Mouse (Mus musculus): ENCODE measurements around the gene Chmp2a.
A peak's percentile ranks its signal among the peaks of the same experiment; 100 is the strongest.
"Not testable (repeated sequence)": the region's sequence is repeated elsewhere in the genome, so short reads cannot be mapped to it uniquely, and the experiment has no call there.

The Chmp2a gene

DNA sequence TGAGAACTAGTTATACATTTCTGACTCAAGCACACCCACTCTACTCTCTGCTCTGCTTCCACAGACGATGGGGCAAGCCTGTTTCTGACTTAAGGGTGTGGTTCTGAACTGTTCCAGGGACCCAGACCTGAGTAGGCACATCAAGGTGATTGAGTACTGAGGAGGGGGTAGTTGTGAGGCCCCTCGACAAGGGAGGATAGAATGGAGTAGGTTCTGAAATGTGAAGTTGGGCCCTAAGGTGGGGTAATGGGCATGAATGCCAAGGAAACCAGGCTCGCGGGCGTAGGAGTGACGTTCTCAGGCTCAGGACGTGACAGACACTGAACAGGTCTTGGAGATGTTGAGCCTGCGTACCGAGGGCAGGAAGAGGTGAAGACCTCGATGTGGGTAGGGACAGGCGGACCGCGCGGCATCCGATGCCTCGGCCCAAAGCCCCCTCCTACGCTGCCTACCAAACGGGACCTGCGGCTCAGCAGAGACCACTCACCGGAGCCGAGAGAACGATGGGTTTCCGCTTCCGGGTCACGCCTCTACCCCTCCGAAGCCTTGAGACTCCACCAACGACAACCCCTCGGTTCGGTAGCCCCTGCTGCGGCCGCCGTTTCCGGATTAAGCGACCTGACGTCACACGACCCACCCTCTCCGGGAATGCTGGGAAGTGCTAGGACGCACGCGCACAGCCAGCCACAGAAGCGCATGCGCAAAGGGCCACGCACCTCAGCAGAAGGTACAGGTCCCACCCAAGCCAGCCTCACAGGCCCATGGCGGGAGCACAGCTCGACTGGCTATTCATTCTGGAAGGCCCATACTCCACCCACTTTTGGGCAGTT is at the start of gene Chmp2a:
Chmp2a (minus strand) TSS at position 660 of the 830 bp plus-strand sequence.
- peak; percentile 99 for DNase-seq

DNA sequence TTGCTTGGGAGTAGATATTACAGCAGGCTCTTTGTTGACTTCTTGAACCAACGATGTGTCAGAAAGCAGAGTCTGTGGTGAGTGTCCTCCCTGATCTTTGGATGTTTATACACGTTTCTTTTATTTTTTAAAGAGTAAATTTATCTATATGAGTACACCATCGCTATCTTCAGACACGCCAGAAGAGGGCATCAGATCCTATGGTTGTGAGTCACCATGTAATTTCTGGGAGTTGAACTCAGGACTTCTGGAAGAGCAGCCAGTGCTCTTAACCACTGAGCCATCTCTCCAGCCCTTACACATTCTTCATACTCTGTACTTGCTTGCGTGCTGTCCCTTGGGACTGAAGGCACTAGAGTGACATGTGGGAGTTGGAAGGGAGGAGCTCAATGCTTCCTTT is 37.7 kb upstream of the Chmp2a start:
- no peak for DNase-seq

DNA sequence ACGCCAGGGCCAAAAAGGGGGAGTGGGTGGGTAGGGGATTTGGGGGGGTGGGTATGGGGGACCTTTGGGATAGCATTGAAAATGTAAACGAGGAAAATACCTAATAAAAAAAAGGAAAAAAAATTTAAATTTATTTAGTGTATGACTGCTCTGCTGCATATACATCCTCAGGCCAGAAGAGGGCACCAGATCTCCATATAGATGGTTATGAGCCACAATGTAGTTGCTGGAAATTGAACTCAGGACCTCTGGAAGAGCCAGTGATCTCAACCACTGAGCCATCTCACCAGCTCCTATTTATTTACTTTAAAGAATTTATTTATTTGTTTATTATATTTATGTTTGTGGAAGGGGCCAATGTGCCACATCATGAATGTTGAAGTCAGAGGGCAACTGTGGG is 28.8 kb upstream of the Chmp2a start:
- DNase-seq: not testable (repeated sequence)

DNA sequence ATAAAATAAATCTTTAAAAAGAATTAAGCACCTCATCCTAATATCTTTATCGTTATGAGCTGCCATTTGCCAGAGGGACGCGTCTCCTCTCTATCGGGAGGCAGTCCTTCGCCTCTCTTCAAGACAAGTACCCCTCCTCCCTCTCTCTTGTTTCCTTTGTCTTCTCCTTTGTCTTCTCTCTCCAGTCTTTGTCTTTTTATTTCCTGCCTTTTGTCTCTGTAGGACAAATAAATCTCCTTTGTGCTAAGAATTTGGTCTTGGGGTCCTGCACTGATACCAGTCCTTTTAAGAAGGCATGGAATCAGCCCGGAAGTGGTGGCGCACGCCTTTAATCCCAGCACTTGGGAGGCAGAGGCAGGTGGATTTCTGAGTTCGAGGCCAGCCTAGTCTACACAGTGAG is 24.9 kb upstream of the Chmp2a start:
- no peak for DNase-seq

DNA sequence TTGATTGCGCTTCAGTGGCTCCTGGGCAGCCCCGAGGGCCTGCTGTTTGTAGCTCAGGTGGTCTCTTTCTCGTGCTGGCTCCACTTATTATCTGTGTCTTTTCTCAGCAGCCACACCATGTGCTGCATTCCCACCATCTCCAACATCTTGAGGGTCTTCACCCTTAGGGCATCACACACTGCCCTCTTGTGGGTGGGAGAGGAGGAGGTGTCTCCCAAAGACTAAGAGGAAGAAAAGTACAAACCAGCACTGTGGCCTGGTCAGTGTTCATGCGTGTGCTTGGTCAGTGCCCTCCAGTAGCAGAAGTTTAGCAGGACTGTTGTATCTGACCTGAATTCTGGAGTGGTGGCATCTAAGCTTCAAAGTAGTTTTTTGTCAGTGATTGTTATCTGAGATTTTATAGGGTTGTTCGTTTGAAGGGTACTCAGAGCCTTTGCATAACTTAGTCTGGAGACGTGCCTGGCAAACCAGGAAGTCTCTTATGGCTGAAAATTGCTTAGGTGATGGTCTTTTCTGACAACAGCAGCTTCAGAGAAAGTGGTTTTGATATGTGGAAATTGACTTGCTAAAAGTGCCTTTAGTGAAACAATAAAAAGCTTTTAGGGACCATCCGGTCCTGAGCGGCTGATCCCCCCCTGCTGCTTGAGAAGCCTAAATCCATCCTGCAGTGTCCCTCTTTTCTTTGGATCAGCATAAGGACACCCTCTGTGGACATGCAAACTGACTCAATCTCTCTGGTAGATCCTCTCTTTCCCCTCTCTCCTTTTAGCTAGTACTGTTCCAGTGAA is 22.5 kb upstream of the Chmp2a start:
- DNase-seq: no peak

DNA sequence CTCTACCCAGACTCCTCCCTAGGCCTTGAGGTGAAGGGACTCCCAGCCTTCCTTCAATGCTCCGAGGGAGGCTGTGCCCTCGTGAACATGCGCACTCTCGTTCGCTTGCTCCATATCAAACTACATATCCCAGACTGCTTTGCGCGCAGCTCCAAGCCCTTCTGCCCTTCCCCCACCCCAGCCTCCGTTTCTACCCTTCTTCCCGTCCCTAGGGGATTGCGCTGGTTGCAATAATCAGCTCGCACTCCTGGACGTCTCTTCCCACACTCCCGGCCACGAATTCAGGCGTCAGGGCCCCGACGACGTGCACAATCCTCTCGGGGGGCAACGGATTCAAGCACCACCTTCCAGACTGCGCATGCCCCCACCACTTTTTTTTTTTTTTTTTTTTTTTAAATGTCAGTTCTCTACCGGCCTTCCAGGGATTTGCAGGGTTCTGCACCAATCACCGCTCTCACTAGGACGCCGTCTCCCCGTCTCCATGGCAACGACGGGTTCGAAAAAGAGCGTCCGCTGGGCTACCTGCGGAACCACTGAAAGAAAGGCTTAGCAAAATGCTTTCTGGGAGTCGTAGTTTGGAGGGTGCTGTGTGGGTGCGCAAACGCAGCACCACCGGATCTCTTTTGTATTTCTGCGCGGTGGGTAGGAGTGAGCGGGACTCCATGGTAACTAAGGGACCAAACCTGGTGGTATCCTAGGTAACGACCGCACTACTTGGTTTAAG is 19.8 kb upstream of the Chmp2a start, which contains the start of gene Mzf1:
Mzf1 (minus strand) TSS at position 478 of the 724 bp plus-strand sequence.
- DNase-seq: peak; percentile 97

DNA sequence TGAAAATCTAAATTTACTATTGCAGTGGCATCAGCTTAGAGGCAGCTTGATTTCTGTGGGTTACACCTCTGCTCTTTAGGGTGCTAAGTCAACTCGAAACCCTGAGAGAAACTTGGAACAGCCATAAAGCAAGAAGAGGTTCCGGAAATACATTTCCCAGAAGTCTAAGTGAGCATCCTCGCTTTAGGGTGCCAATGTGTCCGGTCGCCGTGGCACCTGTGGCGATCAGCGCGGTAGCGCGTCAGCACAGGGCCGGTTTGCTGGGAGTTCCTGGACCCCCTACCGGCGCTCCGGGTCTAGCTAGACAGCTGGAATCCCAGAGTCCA is 19.3 kb upstream of the Chmp2a start:
- DNase-seq: no peak

DNA sequence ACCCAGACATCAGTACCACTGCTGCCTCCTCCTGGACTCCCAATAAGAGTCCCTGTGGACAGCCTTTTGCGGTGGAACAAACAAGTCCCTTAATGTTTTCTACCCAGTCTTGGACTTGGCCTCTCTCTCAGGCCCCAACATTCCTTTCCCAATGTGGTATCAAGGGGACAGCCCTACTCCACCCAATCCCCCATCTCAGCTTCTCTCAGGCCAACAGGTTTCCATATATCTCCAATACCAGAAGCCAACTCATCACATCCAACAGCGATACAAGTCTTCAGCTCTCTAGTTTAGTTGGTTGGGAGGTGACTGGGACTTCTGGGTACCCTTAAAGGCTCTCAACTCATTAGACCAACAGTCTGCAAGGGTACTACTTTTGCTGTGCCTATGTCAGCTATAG is 18.9 kb upstream of the Chmp2a start:
- DNase-seq: no peak

DNA sequence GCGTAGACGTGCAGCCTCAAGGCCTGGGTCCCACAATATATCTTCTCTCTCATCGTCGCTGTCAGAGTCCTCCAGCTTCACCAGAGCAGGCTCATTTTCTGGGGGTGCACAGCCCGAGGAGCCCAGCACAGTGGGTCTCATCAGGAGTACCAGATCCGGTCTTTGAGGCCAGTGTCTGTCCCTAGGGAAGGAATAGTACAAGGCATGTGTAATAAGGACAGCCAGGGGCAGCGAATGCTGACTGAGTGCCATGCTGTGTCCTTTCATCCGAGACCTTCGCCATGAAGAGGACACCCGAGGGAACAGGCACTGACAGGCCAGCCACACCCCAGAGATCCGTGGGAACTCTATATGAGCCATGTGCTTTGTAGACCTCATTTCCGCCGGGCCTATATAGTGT is 18.4 kb upstream of the Chmp2a start:
- no peak for DNase-seq

GRCm38 (mm10) chr7:13046084-13046483 is 11.5 kb upstream of the Chmp2a start:
- DNase-seq: peak; percentile 82

GRCm38 (mm10) chr7:13044254-13044625 is 9.6 kb upstream of the Chmp2a start:
- no peak for DNase-seq

DNA sequence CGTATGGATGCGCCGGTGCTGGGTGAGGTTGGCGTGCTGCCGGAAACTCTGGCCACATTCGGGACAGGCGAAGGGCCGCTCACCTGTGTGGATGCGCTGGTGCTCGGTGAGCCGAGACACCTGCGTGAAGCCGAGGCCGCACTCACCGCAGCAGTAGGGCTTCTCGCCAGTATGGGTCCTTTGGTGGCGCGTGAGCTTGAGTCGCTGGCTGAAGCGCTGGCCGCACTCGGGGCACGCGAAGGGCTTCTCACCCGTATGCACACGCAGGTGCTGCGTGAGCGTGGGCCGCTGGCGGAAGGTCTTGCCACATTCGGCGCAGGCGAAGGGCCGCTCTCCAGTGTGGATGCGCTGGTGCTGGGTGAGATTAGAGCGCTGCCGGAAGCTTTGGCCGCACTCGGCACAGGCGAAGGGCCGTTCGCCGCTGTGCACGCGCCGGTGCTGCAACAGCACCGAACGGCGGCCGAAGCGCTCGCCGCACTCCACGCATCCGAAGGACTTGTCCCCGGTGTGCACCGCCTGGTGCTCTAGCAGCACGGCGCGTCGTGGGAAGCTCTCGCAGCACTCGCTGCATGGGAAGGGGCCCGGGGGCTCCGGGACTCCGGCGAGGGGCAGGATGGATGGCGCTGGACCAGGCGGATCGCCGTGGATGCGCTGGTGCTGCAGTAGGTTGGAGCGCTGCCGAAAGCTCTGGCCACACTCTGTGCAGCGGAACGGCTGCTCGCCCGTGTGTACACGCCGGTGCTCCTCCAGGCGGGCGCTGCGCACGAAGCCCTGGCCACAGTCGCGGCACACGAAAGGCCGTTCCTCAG is 9.0 kb upstream of the Chmp2a start:
- DNase-seq: peak; percentile 57

GRCm38 (mm10) chr7:13043120-13043444 is 8.5 kb upstream of the Chmp2a start:
- DNase-seq: no peak

GRCm38 (mm10) chr7:13042511-13042910 is 7.9 kb upstream of the Chmp2a start:
- no peak for DNase-seq

DNA sequence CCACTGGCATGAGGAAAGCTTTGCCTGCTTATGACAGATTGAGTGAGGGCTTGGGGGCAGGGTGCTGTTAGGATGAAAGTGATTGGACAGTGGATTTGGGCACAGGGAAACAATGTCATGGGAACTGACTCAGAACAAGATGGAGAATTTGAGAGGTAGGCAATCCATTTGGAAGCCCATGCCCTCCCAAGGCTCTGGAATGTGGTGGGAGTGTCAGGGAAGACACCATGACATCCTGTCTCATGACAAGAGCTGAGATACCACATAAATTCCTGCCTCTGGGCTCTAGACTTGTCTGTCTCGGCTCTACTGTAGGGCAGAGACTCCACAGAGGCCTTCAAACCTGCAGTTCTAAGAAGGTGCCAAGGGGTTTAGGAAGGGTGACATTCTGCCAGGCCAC is 6.6 kb upstream of the Chmp2a start:
- DNase-seq: no peak

- no peak for DNase-seq
Observed at GRCm38 (mm10) chr7:13039181-13039580, 4.6 kb upstream of the Chmp2a start.

DNA sequence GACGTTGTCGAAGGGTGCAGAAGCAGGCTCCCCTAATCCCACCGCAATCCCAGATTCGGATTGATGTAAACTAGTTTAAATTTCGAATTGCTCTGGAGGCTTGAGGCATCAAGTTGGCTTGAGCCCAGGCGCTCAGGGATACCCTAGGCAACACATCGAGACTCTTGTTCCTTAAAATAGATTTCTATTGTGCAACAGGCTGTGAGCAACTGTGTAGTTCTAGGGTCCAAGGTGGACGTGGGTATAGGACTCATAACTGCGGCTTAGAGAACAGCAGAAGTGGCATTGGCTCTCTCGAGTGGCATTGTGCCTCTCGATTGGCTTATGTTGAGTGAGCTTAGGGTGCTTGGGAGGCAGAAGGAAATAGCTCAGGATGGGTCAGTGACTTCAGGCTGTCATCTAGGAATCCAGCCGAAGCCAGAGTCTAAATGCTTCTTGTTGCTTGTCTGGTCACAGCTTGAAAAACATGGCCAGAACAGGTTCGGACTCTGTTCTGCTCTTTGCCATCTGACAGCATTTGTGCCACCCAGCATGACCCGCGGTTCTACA is 4.1 kb upstream of the Chmp2a start:
- peak; percentile 39 for DNase-seq

- peak; percentile 99 for DNase-seq
Observed at GRCm38 (mm10) chr7:13037901-13038555, 3.4 kb upstream of the Chmp2a start, which contains the start of gene Ube2m. Gene Ube2m (minus strand): TSS chr7:13038275.

DNA sequence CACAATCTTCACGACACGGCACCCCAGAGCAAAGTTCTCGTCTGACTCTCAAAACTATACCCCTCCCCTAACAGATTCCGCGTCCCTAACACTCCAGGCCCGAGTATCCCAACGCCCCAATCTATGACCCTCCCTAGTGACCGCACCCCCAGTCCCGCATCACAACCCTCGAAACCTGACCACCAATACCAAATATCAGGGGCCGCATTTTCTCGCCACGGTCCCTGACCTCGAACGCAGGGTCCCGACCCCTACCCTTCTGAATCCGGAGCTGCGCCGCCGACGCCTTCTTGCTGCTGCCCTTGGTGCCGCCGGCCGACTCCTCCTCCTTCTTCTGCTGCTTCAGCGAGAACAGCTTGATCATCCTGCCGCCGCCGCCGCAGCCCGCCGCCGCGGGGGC is 2.8 kb upstream of the Chmp2a start:
- DNase-seq: no peak

GRCm38 (mm10) chr7:13036806-13037205 is 2.2 kb upstream of the Chmp2a start:
- DNase-seq: no peak

GRCm38 (mm10) chr7:13035211-13035855 is 726 bp upstream of the Chmp2a start:
- peak; percentile 50 for DNase-seq

Data from kidney, postnatal 10 days (tissue).